Mouse (Mus musculus) kidney, adult 2 months (tissue): Measurements from ENCODE around the gene Arrb2.

Experiments
- CTCF ChIP-seq: fragments of 200-500 bp; conservative IDR thresholded peaks from 2 replicates; pipeline ENCODE4 v1.5.1; 2011; ENCODE audit warnings: low read depth, mild to moderate bottlenecking, control low read depth, low read length, moderate library complexity, mixed read lengths; ENCODE audit not compliant: insufficient read depth, insufficient read length
- POLR2A ChIP-seq: fragments of 200-500 bp; IDR thresholded peaks from one replicate; pipeline ENCODE4 v1.6.1; 2011; ENCODE audit warnings: low read depth, low read length, control low read depth

- TF ChIP-seq POLR2A (no peak), CTCF (no peak)
Observed at GRCm38 (mm10) chr11:70441882-70442281, 9.4 kb downstream of the Arrb2 start.
